Mouse (Mus musculus) midbrain, embryonic 11.5 days (tissue): Measurements from ENCODE around the gene Mylk2. TPM values are rescaled to one million over a fixed set of nuclear protein-coding genes. Genes with fewer than 3 reads are reported as not detected.

Experiments used
- ATAC-seq: fragments of 200-750 bp; cut with Nextera tagmentation; 2 replicates; pipeline ENCODE4 v1.8.0; 2017; ENCODE audit warnings: moderate TSS enrichment, moderate library complexity; ENCODE audit not compliant: low FRiP score
- DNase-seq: peaks from one replicate; pipeline ENCODE4 v3.0.0; 2015; ENCODE audit warnings: low spot score; ENCODE audit errors: missing footprints
- H3K27ac ChIP-seq: fragments of 300-500 bp; sonication (generic); 2 replicates; pipeline ENCODE4 v1.5.1; 2014; ENCODE audit warnings: low read depth, low read length
- H3K27me3 ChIP-seq: fragments of 300-500 bp; sonication (generic); 2 replicates; pipeline ENCODE4 v1.6.1; 2014; ENCODE audit warnings: mild to moderate bottlenecking, low read length, moderate library complexity, mixed read lengths; ENCODE audit not compliant: control insufficient read depth, insufficient read depth
- H3K36me3 ChIP-seq: fragments of 300-500 bp; sonication (generic); 2 replicates; pipeline ENCODE4 v1.6.1; 2014; ENCODE audit warnings: mild to moderate bottlenecking, low read length, moderate library complexity, mixed read lengths; ENCODE audit not compliant: control insufficient read depth, insufficient read depth
- H3K4me1 ChIP-seq: fragments of 300-500 bp; sonication (generic); 2 replicates; pipeline ENCODE4 v1.6.1; 2014; ENCODE audit warnings: low read length; ENCODE audit not compliant: control insufficient read depth, insufficient read depth
- H3K4me2 ChIP-seq: fragments of 300-500 bp; sonication (generic); 2 replicates; pipeline ENCODE4 v1.6.1; 2014; ENCODE audit warnings: mild to moderate bottlenecking, moderate library complexity
- H3K4me3 ChIP-seq: fragments of 300-500 bp; sonication (generic); 2 replicates; pipeline ENCODE4 v1.5.1; 2014; ENCODE audit warnings: low read depth, low read length
- H3K9ac ChIP-seq: fragments of 300-500 bp; sonication (generic); 2 replicates; pipeline ENCODE4 v1.6.1; 2014; ENCODE audit warnings: low read length
- H3K9me3 ChIP-seq: fragments of 300-500 bp; sonication (generic); 2 replicates; pipeline ENCODE4 v1.6.1; 2016; ENCODE audit warnings: low read length; ENCODE audit not compliant: control insufficient read depth
- WGBS: fragments of 180-500 bp; shearing (Covaris S2); extraction: QIAGEN DNeasy Blood & Tissue Kit; methylation state at CpG from one replicate; pipeline ENCODE4 v1.1.7; 2014; 5-methylcytosine and 5-hydroxymethylcytosine counted together
- polyA plus RNA-seq: library from polyadenylated mRNA; unstranded; fragments of >200 nt; fragmentation: Nextera tagmentation; extraction: Ambion mirVana; gene quantifications from 2 replicates; pipeline ENCODE4 v1.2.1, GENCODE M21; 2014

Mylk2 gene
- polyA plus RNA-seq, 1 experiment from 2014 or later = not detected

GRCm38 (mm10) chr2:152895834-152896233, 15.3 kb upstream of the Mylk2 start:
- no peak for DNase-seq
- H3K9ac ChIP-seq = no peak overlapping the region
- ATAC-seq = no peak
- no peaks in the 10 kb centered on the region for H3K4me1 ChIP-seq
- H3K36me3 ChIP-seq = peaks cover 34% of the 10 kb centered on the region
- WGBS = 92% methylated on average over 9 of the region's 9 CpGs
- H3K27ac ChIP-seq = no peak overlapping the region
- H3K4me3 ChIP-seq = no peak overlapping the region
- no peaks in the 10 kb centered on the region for H3K27me3 ChIP-seq
- no peaks in the 10 kb centered on the region for H3K9me3 ChIP-seq
- no peak overlapping the region for H3K4me2 ChIP-seq

GRCm38 (mm10) chr2:152896926-152897325, 14.2 kb upstream of the Mylk2 start:
- no peaks in the 10 kb centered on the region for H3K27me3 ChIP-seq
- DNase-seq (no peak), ATAC-seq (no peak)
- H3K9ac ChIP-seq = no peak overlapping the region
- H3K4me3 ChIP-seq = no peak overlapping the region
- no peak overlapping the region for H3K27ac ChIP-seq
- H3K9me3 ChIP-seq = no peaks in the 10 kb centered on the region
- no peak overlapping the region for H3K4me2 ChIP-seq
- H3K4me1 ChIP-seq = no peaks in the 10 kb centered on the region
- peaks cover 26% of the 10 kb centered on the region for H3K36me3 ChIP-seq
- WGBS = 82% methylated on average over 3 of the region's 3 CpGs

GRCm38 (mm10) chr2:152899011-152899410, 12.1 kb upstream of the Mylk2 start:
- 76% methylated on average over 6 of the region's 6 CpGs for WGBS

GRCm38 (mm10) chr2:152901296-152901695, 9.9 kb upstream of the Mylk2 start:
- DNase-seq (no peak), ATAC-seq (no peak)
- Histone ChIP-seq H3K9me3 (no peaks in the 10 kb centered on the region), H3K36me3 (no peaks in the 10 kb centered on the region), H3K4me3 (no peak overlapping the region), H3K4me2 (no peak overlapping the region), H3K9ac (no peak overlapping the region), H3K27me3 (no peaks in the 10 kb centered on the region), H3K27ac (no peak overlapping the region), H3K4me1 (peaks cover 4% of the 10 kb centered on the region; the same call in 1 of the 2 replicates)
- WGBS = 92% methylated on average over 15 of the region's 15 CpGs

More at GRCm38 (mm10) chr2:152899011-152899410, 12.1 kb upstream of the Mylk2 start:
- Histone ChIP-seq H3K4me3 (no peak overlapping the region), H3K4me1 (peaks cover 4% of the 10 kb centered on the region; the same call in 1 of the 2 replicates), H3K9me3 (no peaks in the 10 kb centered on the region), H3K4me2 (no peak overlapping the region), H3K27ac (no peak overlapping the region), H3K27me3 (no peaks in the 10 kb centered on the region), H3K36me3 (peaks cover 7% of the 10 kb centered on the region), H3K9ac (no peak overlapping the region)
- no peak for DNase-seq
- no peak for ATAC-seq

GRCm38 (mm10) chr2:152902658-152903057, 8.5 kb upstream of the Mylk2 start:
- no peaks in the 10 kb centered on the region for H3K9me3 ChIP-seq
- 20% methylated on average over 3 of the region's 3 CpGs for WGBS
- H3K9ac ChIP-seq = no peak overlapping the region
- ATAC-seq (no peak), DNase-seq (peak; percentile 87)
- H3K4me1 ChIP-seq = peaks cover 8% of the 10 kb centered on the region; the same call in 1 of the 2 replicates
- H3K36me3 ChIP-seq = no peaks in the 10 kb centered on the region
- H3K4me3 ChIP-seq = no peak overlapping the region
- no peak overlapping the region for H3K27ac ChIP-seq
- H3K27me3 ChIP-seq = no peaks in the 10 kb centered on the region
- no peak overlapping the region for H3K4me2 ChIP-seq

- Histone ChIP-seq H3K4me1 (peaks cover 8% of the 10 kb centered on the region; the same call in 1 of the 2 replicates), H3K4me3 (no peak overlapping the region), H3K9ac (no peak overlapping the region), H3K27ac (no peak overlapping the region), H3K27me3 (no peaks in the 10 kb centered on the region), H3K9me3 (no peaks in the 10 kb centered on the region), H3K36me3 (no peaks in the 10 kb centered on the region), H3K4me2 (no peak overlapping the region)
- WGBS = 81% methylated on average over 4 of the region's 4 CpGs
- DNase-seq (no peak), ATAC-seq (no peak)
Observed at GRCm38 (mm10) chr2:152903586-152903985, 7.6 kb upstream of the Mylk2 start.

- ATAC-seq (no peak), DNase-seq (no peak)
- Histone ChIP-seq H3K27me3 (no peaks in the 10 kb centered on the region), H3K4me2 (no peak overlapping the region), H3K9me3 (no peaks in the 10 kb centered on the region), H3K4me1 (peaks cover 8% of the 10 kb centered on the region; the same call in 1 of the 2 replicates), H3K4me3 (no peak overlapping the region), H3K9ac (no peak overlapping the region), H3K27ac (no peak overlapping the region), H3K36me3 (no peaks in the 10 kb centered on the region)
- WGBS = 74% methylated on average over 5 of the region's 5 CpGs
Observed at GRCm38 (mm10) chr2:152904127-152904643, 7.0 kb upstream of the Mylk2 start.

GRCm38 (mm10) chr2:152905036-152905829, 5.9 kb upstream of the Mylk2 start:
- Histone ChIP-seq H3K4me3 (no peak overlapping the region), H3K36me3 (no peaks in the 10 kb centered on the region), H3K4me2 (no peak overlapping the region), H3K9me3 (no peaks in the 10 kb centered on the region), H3K9ac (no peak overlapping the region), H3K27ac (no peak overlapping the region), H3K4me1 (peaks cover 8% of the 10 kb centered on the region; the same call in 1 of the 2 replicates), H3K27me3 (no peaks in the 10 kb centered on the region)
- ATAC-seq = no peak
- no peak for DNase-seq
- WGBS = 77% methylated on average over 11 of the region's 11 CpGs

GRCm38 (mm10) chr2:152906274-152907037, 4.7 kb upstream of the Mylk2 start:
- Histone ChIP-seq H3K4me2 (no peak overlapping the region), H3K4me1 (peaks cover 8% of the 10 kb centered on the region; the same call in 1 of the 2 replicates), H3K9ac (no peak overlapping the region), H3K9me3 (no peaks in the 10 kb centered on the region), H3K36me3 (no peaks in the 10 kb centered on the region), H3K4me3 (no peak overlapping the region), H3K27ac (no peak overlapping the region), H3K27me3 (no peaks in the 10 kb centered on the region; the same call in 1 of the 2 replicates)
- no peak for ATAC-seq
- no peak for DNase-seq
- 68% methylated on average over 9 of the region's 9 CpGs for WGBS
